Mouse (Mus musculus) spleen, postnatal 36 days (tissue): ENCODE data around the gene 4930415O20Rik.

ENCODE experiments used
- DNase-seq, 2 experiments: peaks; one replicate each; pipeline ENCODE4 v3.0.0; 2022; ENCODE audit warnings: low spot score in 2 of 2, mixed read lengths in 1 of 2

Gene 4930415O20Rik

DNA sequence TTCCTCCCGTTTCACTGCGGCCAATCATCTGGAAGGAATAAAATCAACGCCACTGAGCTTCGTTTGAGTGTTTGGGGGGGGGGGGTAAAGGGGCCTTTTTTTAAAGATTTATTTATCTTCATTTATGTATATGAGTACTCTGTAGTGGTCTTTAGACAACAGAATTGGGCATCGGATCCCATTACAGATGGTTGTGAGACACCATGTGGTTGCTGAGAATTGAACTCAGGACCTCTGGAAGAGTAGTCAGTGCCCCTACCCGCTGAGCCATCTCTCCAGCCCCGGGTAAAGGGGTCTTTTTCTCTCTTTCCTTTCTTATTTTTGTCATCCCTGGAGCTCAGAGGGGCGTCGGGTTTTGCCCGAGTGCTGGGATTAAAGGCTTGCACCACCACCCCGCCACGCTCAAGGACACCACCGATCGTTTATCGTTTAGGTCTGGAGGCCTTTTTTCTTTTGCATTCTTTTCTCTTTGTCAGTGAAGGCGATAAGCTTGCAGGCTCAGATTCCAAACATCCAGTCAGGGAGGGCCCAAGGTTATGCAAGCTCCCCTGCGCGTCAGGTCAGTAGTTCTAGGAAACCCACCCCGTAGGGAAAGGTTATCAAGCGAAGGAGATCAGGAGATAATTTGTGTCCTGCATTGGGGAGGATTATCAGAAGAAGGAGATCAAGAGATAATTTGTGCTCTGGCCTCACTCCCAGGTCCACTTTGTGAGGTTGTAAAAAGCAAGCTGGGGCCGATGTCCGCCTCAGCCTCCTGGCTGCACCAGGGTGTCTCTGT, 2.4 kb upstream of the 4930415O20Rik start:
- DNase-seq: no peak

DNA sequence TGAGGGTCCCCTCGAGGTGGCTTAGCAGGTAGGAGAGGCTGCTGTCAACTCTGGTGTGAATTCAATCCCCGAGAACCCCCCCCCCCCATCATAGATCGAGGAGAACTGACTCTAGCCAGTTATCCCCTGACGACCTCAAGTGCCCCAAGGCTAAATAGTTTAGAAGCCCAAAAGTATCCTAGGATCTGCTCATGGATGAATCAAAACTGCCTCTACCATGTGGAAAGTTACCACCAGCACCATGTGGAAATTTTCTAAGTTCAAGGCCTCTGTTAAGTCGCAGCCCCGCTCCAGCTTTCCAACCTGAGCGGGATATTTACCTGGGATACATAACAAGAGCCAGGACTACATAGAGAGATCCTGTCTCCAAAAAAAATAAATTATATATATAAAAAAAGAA, 1.6 kb upstream of the 4930415O20Rik start:
- no peak for DNase-seq

DNA sequence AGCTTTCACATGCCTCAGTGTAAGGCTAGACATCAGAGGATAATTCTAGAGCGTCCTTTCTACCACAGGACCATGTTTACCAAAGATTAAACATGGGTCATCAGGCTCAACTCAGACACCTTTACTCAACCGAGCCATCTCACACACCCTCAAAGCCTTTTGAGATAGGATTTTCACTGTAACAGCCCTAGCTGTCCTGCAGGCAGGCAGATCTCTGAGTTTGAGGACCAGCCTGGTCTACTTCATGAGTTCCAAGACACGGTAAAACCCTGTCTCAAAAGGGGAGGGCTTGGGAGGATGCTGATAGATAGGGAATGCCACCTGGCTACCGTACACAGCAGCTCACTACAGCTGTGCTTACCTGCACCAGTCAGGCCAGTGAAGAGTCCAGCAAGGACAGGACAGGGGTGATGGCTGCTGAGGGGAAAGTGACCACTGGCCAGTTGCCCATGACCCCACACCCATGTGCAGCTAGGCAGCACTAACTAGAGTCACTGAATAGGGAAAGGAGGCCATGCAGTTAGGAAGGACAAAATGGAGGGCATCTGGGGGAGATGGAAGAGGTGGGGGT, 924 bp upstream of the 4930415O20Rik start:
- no peak for DNase-seq

DNA sequence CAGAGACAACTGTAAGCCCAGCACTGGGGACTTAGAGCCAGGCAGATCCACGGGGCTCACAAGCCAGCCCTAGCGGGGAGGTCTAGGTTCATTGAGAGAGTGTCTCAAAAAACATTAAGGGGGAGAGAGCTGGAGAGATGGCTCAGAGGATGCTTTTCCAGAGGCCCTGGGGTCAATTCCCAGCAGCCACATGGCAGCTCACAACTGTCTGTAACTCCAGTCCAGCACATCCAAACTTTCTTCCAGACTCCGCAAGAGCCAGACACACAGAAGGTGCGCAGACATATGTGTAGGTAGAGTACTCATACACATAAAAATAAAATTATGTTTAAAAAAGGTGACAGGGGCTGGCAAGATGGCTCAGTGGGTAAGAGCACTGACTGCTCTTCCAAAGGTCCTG, 2.5 kb downstream of the 4930415O20Rik start:
- DNase-seq: no peak

DNA sequence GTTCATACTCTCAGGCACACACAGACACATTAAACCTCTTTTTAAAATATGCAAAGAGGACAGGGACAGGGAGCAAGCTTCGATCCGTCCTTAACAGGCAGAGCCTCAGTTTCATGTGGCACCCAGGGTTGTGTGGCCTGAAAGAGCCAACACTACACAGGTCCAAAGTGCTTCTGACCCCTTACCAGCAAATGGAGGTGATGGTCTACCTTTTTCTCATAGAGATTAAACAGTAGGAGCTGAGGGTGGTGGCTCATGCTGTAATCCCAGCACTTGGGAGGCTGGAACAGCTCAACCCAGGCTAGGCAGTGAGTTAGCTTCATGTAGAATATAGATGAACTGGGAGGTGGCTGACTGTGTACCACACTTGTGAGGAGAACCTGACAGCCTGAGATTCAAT, 8.5 kb downstream of the 4930415O20Rik start:
- no peak for DNase-seq

DNA sequence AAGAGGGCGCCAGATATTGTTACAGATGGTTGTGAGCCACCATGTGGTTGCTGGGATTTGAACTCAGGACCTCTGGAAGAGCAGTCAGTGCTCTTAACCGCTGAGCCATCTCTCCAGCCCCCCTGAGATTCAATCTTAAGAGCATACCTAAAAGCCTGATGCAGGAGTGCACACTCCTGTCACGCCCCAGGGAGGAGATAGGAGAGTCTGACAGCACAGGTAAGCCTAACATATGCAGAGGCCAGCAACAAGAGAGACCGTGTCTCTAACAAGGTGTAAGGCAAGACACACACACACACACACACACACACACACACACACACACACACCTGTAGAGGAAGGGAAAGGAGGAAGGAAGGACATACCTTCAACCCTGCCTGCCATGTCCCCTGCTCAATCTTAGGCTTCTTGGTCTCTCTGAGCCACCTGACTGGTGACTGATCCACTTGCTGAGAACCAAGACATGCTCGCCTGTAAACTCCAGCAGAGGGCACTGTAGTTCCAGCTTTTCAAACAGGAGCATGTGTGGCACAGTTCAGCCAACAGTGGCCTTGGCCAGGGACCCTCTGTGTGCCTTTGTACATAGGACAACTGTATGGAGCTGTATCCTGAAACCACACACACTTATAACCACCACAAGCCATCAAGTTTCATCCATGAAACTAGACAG, 9.1 kb downstream of the 4930415O20Rik start:
- peak; percentile 59 to 66 for DNase-seq

DNA sequence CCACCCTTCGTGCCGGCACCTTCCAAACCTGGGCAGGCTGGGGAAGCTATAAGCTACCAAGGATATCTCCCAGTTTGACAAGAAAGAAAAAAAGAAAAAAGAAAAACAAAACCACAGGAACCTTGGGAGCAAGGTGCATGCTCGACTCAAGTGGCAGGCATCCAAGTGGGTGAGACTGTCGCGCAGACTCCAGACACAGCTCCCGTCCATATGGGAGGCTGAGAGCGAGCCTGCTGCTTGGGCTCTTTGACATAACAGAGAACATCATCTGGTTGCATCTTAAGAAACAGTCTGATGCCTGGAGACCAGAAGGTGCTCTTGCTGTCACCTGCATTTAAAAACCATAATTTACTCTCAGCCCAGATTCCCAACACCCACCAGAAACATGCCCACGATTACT, 11.6 kb downstream of the 4930415O20Rik start:
- DNase-seq: no peak

DNA sequence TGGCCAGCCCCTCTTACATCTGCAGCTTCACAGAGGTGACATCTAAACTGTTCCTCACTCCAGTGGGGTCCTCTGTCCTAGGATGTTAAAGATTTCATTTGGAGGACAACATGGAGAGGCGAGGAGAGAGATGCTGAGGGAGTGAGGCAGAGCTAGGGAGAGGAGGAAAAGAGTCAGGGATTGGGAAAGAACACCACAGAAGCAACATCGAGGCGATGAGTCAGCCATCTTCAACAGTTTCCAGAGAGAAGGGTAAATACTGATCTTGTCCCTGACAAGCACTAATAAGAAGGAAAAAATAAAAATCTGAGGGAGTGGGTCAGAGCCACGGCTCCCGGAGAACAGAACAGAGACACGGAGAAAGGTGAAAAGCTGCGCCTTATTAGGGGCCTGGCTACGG, 12.2 kb downstream of the 4930415O20Rik start:
- no peak for DNase-seq

DNA sequence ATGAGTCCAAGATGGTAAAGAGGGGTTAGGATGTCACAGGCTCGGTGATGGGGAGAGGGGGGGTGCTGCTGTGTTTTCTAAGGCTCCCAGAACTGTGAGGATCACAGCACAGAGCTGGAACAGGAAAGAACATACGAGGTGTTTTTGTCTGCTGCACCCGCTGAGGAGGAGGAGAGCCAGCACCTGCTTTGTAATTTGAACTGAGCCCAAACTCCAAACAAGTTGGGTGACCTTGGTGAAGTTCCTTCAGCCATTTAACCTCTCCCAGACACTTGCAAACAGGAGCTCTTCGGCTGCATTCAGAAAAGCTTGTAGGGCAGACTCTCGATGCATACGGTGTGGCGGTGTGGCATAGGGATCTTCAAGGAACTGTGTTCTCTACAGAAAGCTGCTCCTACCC, 14.6 kb downstream of the 4930415O20Rik start:
- no peak for DNase-seq

DNA sequence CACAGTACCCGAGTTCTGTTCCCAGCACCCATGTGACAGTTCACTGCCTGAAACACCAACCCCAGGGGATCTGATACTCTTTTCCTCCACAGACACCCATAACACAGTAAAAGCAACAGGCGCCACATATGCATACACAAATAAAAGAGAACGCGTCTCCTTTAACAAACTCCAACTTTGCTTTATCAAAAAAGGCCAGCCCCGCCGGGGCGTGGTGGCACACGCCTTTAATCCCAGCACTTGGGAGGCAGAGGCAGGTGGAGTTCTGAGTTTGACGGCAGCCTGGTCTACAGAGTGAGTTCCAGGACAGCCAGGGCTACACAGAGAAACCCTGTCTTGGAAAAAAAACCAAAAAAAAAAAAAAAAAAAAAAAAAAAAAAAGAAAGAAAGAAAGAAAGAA, 15.3 kb downstream of the 4930415O20Rik start:
- DNase-seq: peak in 1 of 2 experiments; percentile 41

DNA sequence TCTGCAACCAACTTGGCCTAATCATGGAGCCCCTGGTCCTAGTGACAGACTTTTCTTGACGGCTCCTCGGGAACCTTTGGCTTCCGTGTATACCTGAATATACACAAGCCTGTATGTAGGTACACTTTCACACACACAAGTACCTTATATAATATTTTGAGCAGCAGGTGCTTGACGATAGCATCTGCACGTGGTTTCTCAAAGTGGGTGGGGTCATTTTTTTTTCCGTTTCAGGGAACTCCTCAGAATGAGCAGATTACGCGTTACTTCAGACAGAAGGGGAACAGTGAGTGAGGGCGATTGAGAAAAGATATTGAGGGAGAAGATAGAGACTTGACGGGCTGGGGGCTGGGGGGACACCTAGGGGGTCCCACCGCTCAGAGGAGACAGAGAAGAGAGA, 16.9 kb downstream of the 4930415O20Rik start:
- no peak for DNase-seq

DNA sequence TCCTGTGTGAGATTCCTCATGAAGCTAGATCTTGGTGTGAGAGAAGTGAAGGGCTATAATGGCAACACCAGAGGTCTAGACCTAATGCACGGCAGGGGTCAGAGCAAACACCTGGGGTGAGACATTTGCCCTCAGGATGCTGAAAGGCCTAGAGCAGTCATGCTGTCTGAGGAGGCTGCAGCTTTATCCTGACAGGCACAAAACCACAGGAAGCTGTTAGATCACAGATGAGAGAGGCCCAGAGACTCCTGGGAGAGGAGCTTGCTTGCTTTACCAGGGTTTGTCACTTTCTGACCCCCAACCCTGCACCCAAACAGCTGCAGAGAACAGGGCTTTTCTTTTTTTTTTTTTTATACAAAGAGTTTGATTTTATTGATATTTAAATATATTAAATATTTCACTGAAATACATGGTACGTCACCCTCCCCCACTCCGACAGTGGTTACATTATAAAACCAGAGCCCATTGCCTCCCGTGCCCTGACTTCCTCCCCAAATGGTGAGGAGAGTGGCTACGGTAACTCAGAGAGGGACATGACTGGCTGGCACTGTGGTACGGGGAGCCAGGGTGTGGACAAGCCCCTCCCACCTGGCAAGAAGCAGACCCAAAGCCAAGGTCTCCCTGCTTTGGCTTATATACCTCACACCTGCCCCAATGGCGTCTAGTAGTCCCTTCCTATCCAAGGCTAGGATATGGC, 19.0 kb downstream of the 4930415O20Rik start:
- no peak for DNase-seq

DNA sequence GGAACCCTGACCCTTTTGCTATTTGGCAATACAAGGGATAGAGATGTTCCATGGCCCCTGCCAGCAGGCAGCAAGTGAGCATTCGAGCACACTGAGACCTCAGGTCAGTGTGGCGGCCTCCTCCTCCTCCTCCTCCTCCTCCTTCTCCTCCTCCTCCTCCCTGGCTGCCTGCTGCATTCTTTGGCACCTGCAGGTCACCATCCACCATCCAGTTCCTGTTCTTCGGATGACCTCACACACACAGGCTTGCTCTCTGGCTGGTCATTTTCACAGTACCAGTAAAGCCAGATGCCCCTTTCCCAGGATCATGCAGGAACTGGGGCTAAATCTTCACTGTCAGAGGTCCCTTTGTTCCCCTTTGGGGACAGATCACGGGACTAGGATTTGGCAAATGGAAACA, 20.6 kb downstream of the 4930415O20Rik start:
- no peak for DNase-seq

DNA sequence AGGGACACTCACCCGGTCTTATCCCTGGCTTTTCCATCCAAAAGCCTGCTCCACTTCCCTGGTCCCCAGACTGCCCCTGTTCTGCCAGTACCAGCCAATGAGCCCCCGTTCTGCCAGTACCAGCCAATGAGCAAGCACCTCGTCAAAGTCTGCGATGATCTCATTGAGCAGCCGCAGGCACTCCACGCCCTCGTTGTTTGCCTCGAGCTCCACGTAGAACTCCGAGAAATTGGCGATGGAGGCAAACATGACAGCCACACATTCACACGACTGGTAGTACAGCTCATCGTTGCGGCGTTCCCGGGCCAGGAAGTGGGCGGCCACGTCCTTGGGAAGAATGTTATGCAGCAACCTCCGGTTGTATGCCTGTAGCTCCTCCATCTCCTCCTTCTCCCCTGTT, 23.4 kb downstream of the 4930415O20Rik start:
- no peak for DNase-seq

DNA sequence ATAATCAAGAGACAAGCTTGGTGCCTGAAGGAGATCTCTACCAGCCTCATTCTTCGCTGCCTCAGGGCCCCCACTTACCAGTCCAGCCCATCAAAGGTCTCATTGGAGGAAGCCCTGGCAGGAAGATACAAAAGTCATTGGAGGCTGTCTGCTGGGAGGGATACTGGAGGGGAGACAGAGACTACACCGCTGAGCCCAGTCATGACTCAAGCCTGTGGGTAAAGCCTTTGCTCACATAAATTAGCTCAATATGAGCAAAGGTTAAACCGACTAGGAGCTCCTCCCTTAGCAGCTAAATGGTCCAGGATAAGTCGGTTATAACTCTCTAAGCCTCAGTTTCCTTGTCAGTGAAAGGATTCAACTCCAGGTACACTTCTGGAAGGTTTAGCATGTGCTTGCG, 24.2 kb downstream of the 4930415O20Rik start:
- DNase-seq: no peak

DNA sequence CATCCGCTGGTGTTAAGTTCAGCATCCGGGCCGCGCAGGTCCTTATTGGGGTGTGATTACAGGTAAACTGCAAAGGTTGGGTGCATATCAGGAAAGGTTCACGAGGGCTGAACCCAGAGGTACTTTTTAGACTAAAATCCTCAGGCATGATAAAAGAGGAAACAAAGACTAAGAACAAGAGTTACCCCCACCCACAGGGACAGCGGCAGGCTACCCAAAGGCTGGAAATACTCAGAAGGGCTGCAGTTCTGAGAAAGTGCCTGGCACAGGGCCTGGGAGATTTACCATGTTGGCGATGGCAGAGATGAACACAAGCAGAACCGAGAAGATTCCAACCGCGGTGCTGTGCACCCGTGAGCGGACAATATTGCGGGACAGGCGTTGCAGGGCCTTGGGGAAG, 25.8 kb downstream of the 4930415O20Rik start:
- no peak for DNase-seq

DNA sequence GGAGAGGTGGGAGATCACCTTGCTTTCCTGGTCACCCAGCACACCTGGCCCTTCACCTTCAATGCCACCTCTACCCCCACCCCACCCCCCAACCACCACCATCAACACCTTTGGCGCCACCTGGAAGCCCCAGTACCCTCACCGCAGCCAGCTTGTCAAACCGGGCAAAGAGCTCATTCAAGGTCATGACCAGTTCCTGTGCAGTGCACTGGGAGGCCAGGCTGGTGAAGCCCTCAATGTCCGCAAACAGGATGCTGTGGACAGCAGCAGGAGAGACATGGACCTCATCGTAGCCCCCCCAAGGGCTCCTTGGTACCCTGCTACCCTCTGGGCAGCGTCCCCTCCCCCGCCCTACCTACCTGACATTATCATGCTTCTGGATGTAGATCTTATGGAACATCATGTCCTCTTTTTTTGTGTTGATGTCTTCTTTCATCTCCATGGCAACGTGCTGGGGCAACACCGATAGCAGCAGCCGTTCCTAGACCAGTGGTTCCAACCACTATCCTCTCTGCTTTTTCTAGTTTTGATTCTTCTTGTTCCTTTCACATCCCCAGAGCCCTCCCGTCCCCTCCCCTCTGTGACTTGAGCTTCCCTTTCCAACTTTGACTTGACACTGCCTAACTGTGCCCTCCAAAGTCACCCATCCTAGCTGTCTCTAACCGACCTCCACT, 29.4 kb downstream of the 4930415O20Rik start:
- no peak for DNase-seq

DNA sequence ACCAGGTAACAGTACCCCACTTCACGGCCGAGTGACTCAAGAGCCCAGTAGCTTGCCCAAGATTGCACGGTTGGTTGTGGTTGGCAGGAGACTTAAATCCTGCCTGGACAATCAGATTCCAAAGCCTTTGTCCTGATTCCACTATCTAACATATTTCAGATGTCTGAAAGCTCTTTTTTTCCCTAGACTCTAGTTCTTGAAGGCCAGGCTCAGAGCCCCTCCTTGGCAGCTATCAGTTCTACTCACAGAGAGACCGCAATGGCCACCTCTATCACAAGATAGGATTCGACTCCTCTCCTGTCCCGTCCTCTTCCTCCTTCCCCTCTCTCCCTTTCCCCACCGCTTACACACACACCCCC, 31.0 kb downstream of the 4930415O20Rik start:
- no peak for DNase-seq

DNA sequence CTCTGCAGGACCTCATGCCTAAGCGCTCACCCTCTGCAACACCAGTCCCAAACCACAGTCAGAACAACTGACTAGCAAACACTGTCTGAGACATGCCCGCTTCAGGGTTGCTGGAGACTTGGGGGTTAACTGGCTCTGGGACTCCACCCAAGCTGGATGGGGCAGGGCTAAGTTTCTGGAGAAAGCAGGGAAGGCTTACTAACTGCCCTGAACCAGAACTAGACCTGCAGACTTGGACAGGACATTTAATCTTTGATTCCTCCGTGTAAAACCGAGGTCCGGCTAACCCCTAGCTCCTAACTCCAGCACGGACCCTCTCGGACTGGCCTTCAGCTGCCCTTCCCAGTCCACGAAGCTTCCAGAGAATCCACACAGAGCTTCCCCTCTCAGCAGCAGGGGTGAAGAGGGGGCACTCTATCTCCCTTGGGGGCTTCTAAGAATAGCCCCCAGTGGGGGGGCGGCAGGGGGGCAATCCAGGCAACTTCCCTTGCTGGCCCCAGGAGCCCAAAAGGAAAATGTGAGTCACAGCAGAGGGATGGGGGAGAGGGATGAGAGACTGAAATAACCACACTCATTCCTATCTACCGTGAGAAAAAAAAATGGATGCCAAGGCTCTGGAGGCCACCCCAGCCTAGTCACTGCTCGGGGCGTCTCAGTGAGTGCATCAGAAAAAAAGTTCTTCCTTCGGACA, 31.5 kb downstream of the 4930415O20Rik start:
- no peak for DNase-seq

DNA sequence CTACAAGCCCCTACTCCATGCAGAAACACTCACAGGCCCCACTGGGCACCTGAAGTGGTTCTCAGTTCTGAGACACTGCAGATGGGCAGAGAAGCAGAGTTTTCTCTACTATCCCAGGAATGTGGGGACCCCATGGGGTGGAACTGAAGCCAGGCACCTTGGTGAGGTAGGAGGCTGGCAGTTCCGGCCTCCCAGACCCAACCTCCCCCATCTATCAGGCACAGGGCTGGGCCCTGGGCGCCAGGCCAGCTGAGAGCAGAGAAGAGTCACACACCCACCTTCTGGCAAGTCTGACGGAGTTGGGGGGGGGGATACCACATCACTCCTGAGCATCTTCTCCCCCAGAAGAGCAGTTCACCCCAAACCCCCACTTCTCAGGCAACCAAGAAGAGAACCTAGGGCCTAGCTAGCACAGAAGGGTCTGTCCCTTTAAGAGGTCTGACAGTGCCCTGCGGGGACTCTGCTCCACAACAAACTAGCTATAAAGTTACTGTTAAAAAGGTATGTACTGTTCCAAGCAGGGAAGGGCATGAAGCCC, 32.2 kb downstream of the 4930415O20Rik start:
- peak in 1 of 2 experiments; percentile 43 for DNase-seq

DNA sequence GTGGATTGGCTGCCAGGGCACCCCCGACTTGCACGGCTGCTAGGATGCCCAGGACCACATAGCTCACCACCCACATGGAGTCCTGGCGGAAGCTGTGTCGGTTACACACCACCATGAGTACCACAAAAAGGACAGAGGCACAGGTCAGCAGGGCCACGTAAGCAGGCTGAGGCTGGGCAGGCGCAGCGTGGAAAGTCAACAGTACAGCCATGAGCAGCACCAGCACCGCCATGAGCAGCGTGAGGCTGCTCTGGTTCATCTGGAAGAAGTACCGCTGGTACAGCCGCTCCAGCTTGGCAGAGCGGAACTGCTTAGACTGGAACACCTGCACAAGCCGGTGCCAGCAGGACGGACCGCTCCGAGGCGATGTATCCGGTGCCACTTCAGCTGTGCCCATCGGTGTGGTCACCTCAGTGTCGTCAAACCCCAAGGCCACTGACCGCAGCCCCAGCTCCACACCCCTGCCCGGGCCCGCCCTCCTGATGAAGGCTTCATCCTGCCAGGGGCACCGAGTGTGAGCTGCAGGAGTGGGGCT, 33.3 kb downstream of the 4930415O20Rik start:
- no peak for DNase-seq
